Mouse (Mus musculus): ENCODE measurements at regions not wholly inside any gene's neighbourhood (a gene's known extent, or its start where the extent isn't known, plus 50 kb on each side); places are given as distances from the start of the nearest gene placed in this dataset.
A peak's percentile ranks its signal among the peaks of the same experiment; 100 is the strongest.

DNA sequence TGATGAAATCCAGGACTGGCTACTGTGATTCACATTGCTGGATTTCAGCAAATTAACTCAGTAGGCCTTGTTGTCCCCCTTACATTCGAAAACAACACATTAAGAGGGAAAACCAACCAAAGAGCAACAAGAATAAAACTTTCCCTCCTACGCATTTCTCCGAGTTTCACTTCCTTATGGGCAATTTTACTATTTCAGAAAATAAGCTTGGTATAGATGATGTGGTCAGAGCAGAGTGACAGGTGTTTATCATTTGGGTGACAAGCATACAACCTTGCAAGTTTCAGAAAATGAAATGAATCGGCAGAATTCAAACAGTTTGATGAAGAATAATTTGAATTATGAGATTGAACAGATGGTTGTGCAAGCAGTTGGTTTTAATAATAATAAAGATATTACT, 220.6 kb downstream of the Etaa1 start:
- no peaks in the 10 kb centered on the region for H3K36me3 ChIP-seq (ENCODE audit: control insufficient read depth, insufficient read depth, low read length)
- ATAC-seq (ENCODE audit: low read depth) (no peak), DNase-seq (ENCODE audit: low spot score) (no peak)
- no peaks in the 10 kb centered on the region for H3K4me1 ChIP-seq (ENCODE audit: control insufficient read depth, insufficient read depth, low read length)
- H3K27me3 ChIP-seq (replicated peaks; ENCODE audit: control insufficient read depth, insufficient read depth, low read length): no peaks in the 10 kb centered on the region
- H3K9ac ChIP-seq (ENCODE audit: low read depth, low read length): no peak overlapping the region
- no peak overlapping the region for H3K27ac ChIP-seq (replicated peaks; ENCODE audit: low read depth, low read length)
- WGBS: 82% methylated on average over 4 of the region's 4 CpGs
- no peaks in the 10 kb centered on the region for H3K9me3 ChIP-seq (ENCODE audit: control insufficient read depth, low read length)
- H3K4me2 ChIP-seq (ENCODE audit: low read depth, low read length): no peak overlapping the region
- H3K4me3 ChIP-seq (ENCODE audit: low read depth, low read length): no peak overlapping the region

DNA sequence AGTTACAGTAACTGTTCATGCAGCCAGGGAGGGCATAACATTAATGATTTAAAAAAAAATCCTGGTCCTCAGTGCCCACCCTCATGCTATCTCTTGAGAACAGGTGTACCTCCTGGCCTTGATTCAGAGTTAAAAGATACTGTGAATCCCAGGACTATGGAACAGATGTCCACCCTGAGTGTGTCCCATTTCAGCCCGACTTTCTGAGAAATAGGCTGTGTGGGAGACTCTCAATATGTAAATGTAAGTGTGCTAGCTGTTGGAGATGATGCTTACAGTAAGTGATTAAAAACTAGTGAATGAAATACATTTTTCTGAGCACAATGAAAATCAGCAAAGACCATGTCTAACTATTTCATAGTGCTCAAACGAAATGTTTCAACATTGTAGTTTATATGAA, 219.2 kb downstream of the Etaa1 start:
- H3K4me1 ChIP-seq (ENCODE audit: control insufficient read depth, insufficient read depth, low read length): no peaks in the 10 kb centered on the region
- no peak overlapping the region for H3K9ac ChIP-seq (ENCODE audit: low read depth, low read length)
- DNase-seq (ENCODE audit: low spot score) (no peak), ATAC-seq (ENCODE audit: low read depth) (no peak)
- H3K36me3 ChIP-seq (ENCODE audit: control insufficient read depth, insufficient read depth, low read length): no peaks in the 10 kb centered on the region
- no peaks in the 10 kb centered on the region for H3K9me3 ChIP-seq (ENCODE audit: control insufficient read depth, low read length)
- no peak overlapping the region for H3K4me3 ChIP-seq (ENCODE audit: low read depth, low read length)
- no peaks in the 10 kb centered on the region for H3K27me3 ChIP-seq (replicated peaks; ENCODE audit: control insufficient read depth, insufficient read depth, low read length)
- H3K27ac ChIP-seq (replicated peaks; ENCODE audit: low read depth, low read length): no peak overlapping the region
- 76% methylated on average over 2 of the region's 2 CpGs for WGBS
- no peak overlapping the region for H3K4me2 ChIP-seq (ENCODE audit: low read depth, low read length)

DNA sequence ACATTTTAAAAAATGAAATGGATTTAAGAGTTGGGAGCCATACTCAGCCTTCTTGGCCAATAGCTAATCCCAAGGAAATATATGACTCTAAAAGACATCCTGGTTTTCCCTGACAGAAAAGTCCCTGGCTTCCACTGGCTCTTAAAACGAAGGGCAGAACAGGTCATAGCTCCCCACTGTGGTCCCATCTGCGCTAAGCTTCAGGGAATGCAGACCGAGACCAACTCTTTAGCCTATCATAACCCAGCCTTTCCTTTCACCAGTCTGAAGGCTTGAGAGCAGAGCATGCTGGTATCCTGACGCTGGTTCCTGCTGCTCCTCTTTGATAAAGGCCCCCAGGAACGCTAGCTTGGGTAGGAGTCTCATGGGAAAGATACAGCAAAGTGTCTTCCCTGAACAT, 214.8 kb downstream of the Etaa1 start:
- ATAC-seq (ENCODE audit: low read depth): no peak
- 53% methylated on average over 5 of the region's 5 CpGs for WGBS

DNA sequence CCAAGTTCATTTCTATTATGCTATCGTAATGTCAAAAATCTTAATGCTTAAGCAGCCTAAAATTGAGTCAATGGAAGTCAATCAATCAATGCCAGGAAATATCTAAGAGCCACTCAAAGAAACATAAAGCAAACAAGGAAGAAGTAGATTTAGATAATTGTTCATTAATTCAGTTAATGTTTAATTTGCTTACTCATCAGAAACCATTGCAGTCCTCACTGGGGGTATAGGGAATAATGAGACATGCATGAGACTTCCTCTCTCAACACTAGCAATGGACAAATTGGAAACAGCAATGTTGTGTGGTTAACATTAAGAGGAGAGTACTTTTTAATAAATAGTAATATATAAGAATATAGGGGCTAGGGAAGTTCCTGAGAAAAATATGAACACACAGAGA, 209.9 kb downstream of the Etaa1 start:
- Histone ChIP-seq H3K4me1 (ENCODE audit: control insufficient read depth, insufficient read depth, low read length) (no peaks in the 10 kb centered on the region), H3K9me3 (ENCODE audit: control insufficient read depth, low read length) (no peaks in the 10 kb centered on the region), H3K27me3 (replicated peaks; ENCODE audit: control insufficient read depth, insufficient read depth, low read length) (no peaks in the 10 kb centered on the region), H3K4me3 (ENCODE audit: low read depth, low read length) (no peak overlapping the region), H3K4me2 (ENCODE audit: low read depth, low read length) (no peak overlapping the region), H3K27ac (replicated peaks; ENCODE audit: low read depth, low read length) (no peak overlapping the region), H3K9ac (ENCODE audit: low read depth, low read length) (no peak overlapping the region), H3K36me3 (ENCODE audit: control insufficient read depth, insufficient read depth, low read length) (no peaks in the 10 kb centered on the region)
- 91% methylated on average over 1 of the region's 1 CpGs for WGBS
- ATAC-seq (ENCODE audit: low read depth): no peak
- no peak for DNase-seq (ENCODE audit: low spot score)

More for the DNA sequence above, 214.8 kb downstream of the Etaa1 start:
- no peaks in the 10 kb centered on the region for H3K4me1 ChIP-seq (ENCODE audit: control insufficient read depth, insufficient read depth, low read length)
- H3K27ac ChIP-seq (replicated peaks; ENCODE audit: low read depth, low read length): no peak overlapping the region
- H3K9me3 ChIP-seq (ENCODE audit: control insufficient read depth, low read length): no peaks in the 10 kb centered on the region
- H3K4me3 ChIP-seq (ENCODE audit: low read depth, low read length): no peak overlapping the region
- H3K27me3 ChIP-seq (replicated peaks; ENCODE audit: control insufficient read depth, insufficient read depth, low read length): no peaks in the 10 kb centered on the region
- no peak overlapping the region for H3K4me2 ChIP-seq (ENCODE audit: low read depth, low read length)
- DNase-seq (ENCODE audit: low spot score): no peak
- no peak overlapping the region for H3K9ac ChIP-seq (ENCODE audit: low read depth, low read length)
- no peaks in the 10 kb centered on the region for H3K36me3 ChIP-seq (ENCODE audit: control insufficient read depth, insufficient read depth, low read length)

DNA sequence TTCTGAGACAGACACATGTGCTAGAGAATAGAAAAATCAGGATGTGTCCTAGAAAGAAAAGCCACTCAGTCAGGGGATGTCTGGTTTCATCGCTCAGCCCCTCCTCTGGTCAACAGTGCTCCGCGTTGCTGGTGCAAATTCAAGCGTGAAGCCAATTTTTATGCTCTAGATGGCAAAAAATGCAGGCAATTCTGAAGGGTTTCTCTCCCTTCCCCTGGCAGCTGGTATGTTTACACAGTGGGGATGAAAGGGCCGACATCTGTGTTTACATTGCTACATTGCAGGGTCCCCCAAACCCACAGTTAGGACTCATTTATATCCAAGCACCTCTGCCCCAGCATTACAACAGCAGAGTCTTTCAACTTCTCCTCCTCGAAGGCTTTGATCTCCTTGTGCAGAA, 203.3 kb downstream of the Etaa1 start:
- ATAC-seq (ENCODE audit: low read depth) (peak; percentile 88), DNase-seq (ENCODE audit: low spot score) (peak; percentile 88)
- no peaks in the 10 kb centered on the region; the same call in 1 of the 2 replicates for H3K4me1 ChIP-seq (ENCODE audit: control insufficient read depth, insufficient read depth, low read length)
- 0 out of 2 replicates have a peak overlapping the region, but pooled peaks have one; percentile 8 for H3K27ac ChIP-seq (replicated peaks; ENCODE audit: low read depth, low read length)
- H3K9me3 ChIP-seq (ENCODE audit: control insufficient read depth, low read length): no peaks in the 10 kb centered on the region
- WGBS: 25% methylated on average over 6 of the region's 6 CpGs
- H3K36me3 ChIP-seq (ENCODE audit: control insufficient read depth, insufficient read depth, low read length): no peaks in the 10 kb centered on the region
- H3K4me2 ChIP-seq (ENCODE audit: low read depth, low read length): no peak overlapping the region
- H3K4me3 ChIP-seq (ENCODE audit: low read depth, low read length): no peak overlapping the region
- H3K9ac ChIP-seq (ENCODE audit: low read depth, low read length): no peak overlapping the region
- H3K27me3 ChIP-seq (replicated peaks; ENCODE audit: control insufficient read depth, insufficient read depth, low read length): no peaks in the 10 kb centered on the region

DNA sequence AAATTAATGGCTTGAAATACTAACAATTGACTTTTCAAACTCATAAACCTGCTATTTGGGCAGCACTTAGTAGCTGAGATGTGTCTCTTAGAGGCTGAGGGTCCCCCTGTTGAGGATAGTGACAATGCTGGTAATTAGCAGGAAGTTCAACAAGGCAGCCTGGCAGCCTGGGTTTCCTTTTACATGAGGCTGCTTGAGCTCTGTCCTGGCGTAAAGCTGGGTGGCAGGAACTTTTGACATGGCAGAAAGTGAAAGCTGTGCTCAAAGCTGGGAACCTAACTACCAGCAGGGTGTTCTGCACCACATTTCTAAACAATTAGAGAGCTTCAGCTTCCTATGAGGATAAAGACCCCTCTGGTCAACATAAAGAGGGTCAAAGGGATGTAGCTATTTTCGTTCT, 194.5 kb downstream of the Etaa1 start:
- Histone ChIP-seq H3K4me3 (ENCODE audit: low read depth, low read length) (no peak overlapping the region), H3K4me2 (ENCODE audit: low read depth, low read length) (no peak overlapping the region), H3K27ac (replicated peaks; ENCODE audit: low read depth, low read length) (no peak overlapping the region), H3K27me3 (replicated peaks; ENCODE audit: control insufficient read depth, insufficient read depth, low read length) (no peaks in the 10 kb centered on the region), H3K4me1 (ENCODE audit: control insufficient read depth, insufficient read depth, low read length) (peaks cover 3% of the 10 kb centered on the region; the same call in 1 of the 2 replicates), H3K9me3 (ENCODE audit: control insufficient read depth, low read length) (no peaks in the 10 kb centered on the region), H3K36me3 (ENCODE audit: control insufficient read depth, insufficient read depth, low read length) (no peaks in the 10 kb centered on the region), H3K9ac (ENCODE audit: low read depth, low read length) (no peak overlapping the region)
- 61% methylated on average over 2 of the region's 2 CpGs for WGBS
- no peak for ATAC-seq (ENCODE audit: low read depth)
- no peak for DNase-seq (ENCODE audit: low spot score)

DNA sequence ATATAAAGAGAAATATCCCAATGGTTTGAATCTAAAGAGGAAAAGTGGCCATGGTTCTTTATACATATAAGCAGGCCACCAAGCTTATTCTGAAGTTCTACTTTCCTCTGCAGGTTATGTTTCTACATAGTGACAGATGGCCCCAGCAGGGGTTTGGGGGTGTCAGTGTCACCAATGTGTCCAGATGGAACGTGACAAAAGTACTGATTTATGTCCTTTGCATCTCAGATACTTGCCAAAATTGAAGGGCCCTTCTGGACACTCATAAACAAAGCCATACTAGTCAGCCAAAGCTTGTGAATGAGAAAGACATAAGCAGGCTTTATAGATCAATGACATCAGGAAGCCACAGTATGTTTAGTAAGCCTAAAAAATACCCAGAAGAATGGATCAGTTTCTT, 190.3 kb downstream of the Etaa1 start:
- Histone ChIP-seq H3K4me3 (ENCODE audit: low read depth, low read length) (no peak overlapping the region), H3K9me3 (ENCODE audit: control insufficient read depth, low read length) (no peaks in the 10 kb centered on the region), H3K27ac (replicated peaks; ENCODE audit: low read depth, low read length) (no peak overlapping the region), H3K9ac (ENCODE audit: low read depth, low read length) (no peak overlapping the region), H3K4me2 (ENCODE audit: low read depth, low read length) (no peak overlapping the region), H3K27me3 (replicated peaks; ENCODE audit: control insufficient read depth, insufficient read depth, low read length) (no peaks in the 10 kb centered on the region), H3K36me3 (ENCODE audit: control insufficient read depth, insufficient read depth, low read length) (no peaks in the 10 kb centered on the region), H3K4me1 (ENCODE audit: control insufficient read depth, insufficient read depth, low read length) (no peaks in the 10 kb centered on the region; the same call in 1 of the 2 replicates)
- no peak for DNase-seq (ENCODE audit: low spot score)
- no peak for ATAC-seq (ENCODE audit: low read depth)
- 64% methylated on average over 1 of the region's 1 CpGs for WGBS

DNA sequence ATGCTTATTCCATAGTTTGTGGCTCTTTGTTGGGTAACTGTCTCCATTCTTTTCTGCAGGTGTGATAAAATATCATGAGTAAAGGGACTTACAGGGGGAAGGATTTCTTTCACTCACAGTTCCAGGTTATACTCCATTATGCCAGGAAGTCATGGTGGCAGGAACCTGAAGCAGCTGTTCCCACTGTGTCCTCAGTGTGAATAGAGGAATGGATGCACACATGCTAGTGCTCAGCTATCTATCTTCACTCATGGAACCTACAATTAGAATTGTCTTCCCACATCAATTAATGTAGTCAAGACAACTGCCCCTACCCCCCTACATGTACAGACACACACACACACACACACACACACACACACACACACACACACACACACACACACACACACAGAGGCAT, 189.5 kb downstream of the Etaa1 start:
- Histone ChIP-seq H3K4me1 (ENCODE audit: control insufficient read depth, insufficient read depth, low read length) (no peaks in the 10 kb centered on the region; the same call in 1 of the 2 replicates), H3K27ac (replicated peaks; ENCODE audit: low read depth, low read length) (no peak overlapping the region), H3K9ac (ENCODE audit: low read depth, low read length) (no peak overlapping the region), H3K4me3 (ENCODE audit: low read depth, low read length) (no peak overlapping the region), H3K36me3 (ENCODE audit: control insufficient read depth, insufficient read depth, low read length) (no peaks in the 10 kb centered on the region), H3K27me3 (replicated peaks; ENCODE audit: control insufficient read depth, insufficient read depth, low read length) (no peaks in the 10 kb centered on the region), H3K4me2 (ENCODE audit: low read depth, low read length) (no peak overlapping the region), H3K9me3 (ENCODE audit: control insufficient read depth, low read length) (no peaks in the 10 kb centered on the region)
- DNase-seq (ENCODE audit: low spot score) (no peak), ATAC-seq (ENCODE audit: low read depth) (no peak)

DNA sequence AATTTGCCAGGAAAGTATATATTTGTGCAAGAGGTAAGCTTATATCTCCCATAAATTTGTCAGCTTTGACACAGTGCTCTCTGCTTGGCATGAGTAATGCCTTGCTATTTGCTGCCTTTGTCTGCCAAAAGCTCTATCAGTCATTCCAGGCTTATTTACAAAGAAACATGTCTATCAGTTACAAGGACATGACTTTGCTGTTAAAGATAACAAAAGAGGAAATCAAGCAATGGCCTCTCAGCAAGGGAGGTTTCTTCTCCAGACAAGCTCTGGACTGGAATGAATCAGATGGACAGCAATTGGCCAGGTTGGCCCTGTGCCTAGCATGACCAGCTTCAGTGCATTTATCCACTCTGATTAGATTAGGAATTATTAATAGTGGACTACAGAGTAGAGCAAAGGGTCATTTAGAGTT, 185.3 kb downstream of the Etaa1 start:
- Histone ChIP-seq H3K9ac (ENCODE audit: low read depth, low read length) (no peak overlapping the region), H3K36me3 (ENCODE audit: control insufficient read depth, insufficient read depth, low read length) (no peaks in the 10 kb centered on the region), H3K27ac (replicated peaks; ENCODE audit: low read depth, low read length) (no peak overlapping the region), H3K4me3 (ENCODE audit: low read depth, low read length) (no peak overlapping the region), H3K4me2 (ENCODE audit: low read depth, low read length) (no peak overlapping the region), H3K27me3 (replicated peaks; ENCODE audit: control insufficient read depth, insufficient read depth, low read length) (no peaks in the 10 kb centered on the region), H3K9me3 (ENCODE audit: control insufficient read depth, low read length) (no peaks in the 10 kb centered on the region), H3K4me1 (ENCODE audit: control insufficient read depth, insufficient read depth, low read length) (no peaks in the 10 kb centered on the region)
- no peak for ATAC-seq (ENCODE audit: low read depth)
- peak; percentile 10 for DNase-seq (ENCODE audit: low spot score)
